In genomic region chr6:22000086-22000485, GRCm38 (mm10) we compare ENCODE assay signal across 21 mouse cellular contexts. TPM values are rescaled to one million over a fixed set of nuclear protein-coding genes. Genes with fewer than 3 reads are reported as not detected.
DNase-seq lines count a peak whose midpoint lies in the region; ATAC-seq lines count a peak whose summit lies in the region.
"Had no signal": no experiment of that assay in that cellular context is flagged by ENCODE, and none has a peak within 500 bp of the region (broad histone marks: within the 10 kb centered on the region; RNA-seq: fewer than 3 reads in every experiment).

No protein-coding gene starts in this region.

- H3K9me3 ChIP-seq in kidney, embryonic 14.5 days (ENCODE audit: control insufficient read depth, low read length), result no peaks in the 10 kb centered on the region
- H3K9me3 ChIP-seq in midbrain, embryonic 11.5 days (ENCODE audit: control insufficient read depth, low read length), result no peaks in the 10 kb centered on the region
- H3K9me3 ChIP-seq in midbrain, embryonic 13.5 days, result no peaks in the 10 kb centered on the region
- H3K9me3 ChIP-seq in limb, embryonic 10.5 days (replicated peaks), result no peaks in the 10 kb centered on the region
- H3K9me3 ChIP-seq: embryonic facial prominence, embryonic 15.5 days; forebrain, embryonic 10.5 days; G1E; hindbrain, embryonic 10.5 days; neural tube, embryonic 15.5 days had no signal

- H3K4me1 ChIP-seq in kidney, embryonic 14.5 days (ENCODE audit: control insufficient read depth, insufficient read depth, low read length), result peaks cover 61% of the 10 kb centered on the region
- H3K4me1 ChIP-seq in midbrain, embryonic 11.5 days (ENCODE audit: control insufficient read depth, insufficient read depth, low read length), result no peaks in the 10 kb centered on the region; the same call in 1 of the 2 replicates
- peaks cover 7% of the 10 kb centered on the region; the same call in 1 of the 2 replicates for H3K4me1 ChIP-seq in midbrain, embryonic 13.5 days (replicated peaks)
- H3K4me1 ChIP-seq in limb, embryonic 10.5 days, result peaks cover 85% of the 10 kb centered on the region

- no peak overlapping the region for H3K9ac ChIP-seq in kidney, embryonic 14.5 days (ENCODE audit: low read depth, low read length)
- H3K9ac ChIP-seq in midbrain, embryonic 11.5 days (ENCODE audit: low read length), result no peak overlapping the region
- no peak overlapping the region for H3K9ac ChIP-seq in midbrain, embryonic 13.5 days (replicated peaks)
- H3K9ac ChIP-seq: embryonic facial prominence, embryonic 15.5 days; neural tube, embryonic 15.5 days had no signal

- peak overlapping the region; percentile 24 for H3K4me2 ChIP-seq in kidney, embryonic 14.5 days (replicated peaks; ENCODE audit: low read depth, low read length)
- no peak overlapping the region for H3K4me2 ChIP-seq in midbrain, embryonic 11.5 days
- no peak overlapping the region for H3K4me2 ChIP-seq in midbrain, embryonic 13.5 days (replicated peaks)
- H3K4me2 ChIP-seq: embryonic facial prominence, embryonic 15.5 days; neural tube, embryonic 15.5 days had no signal

- H3K27ac ChIP-seq in kidney, embryonic 14.5 days (ENCODE audit: low read depth, low read length), result peak overlapping the region; percentile 88
- no peak overlapping the region for H3K27ac ChIP-seq in midbrain, embryonic 11.5 days (ENCODE audit: low read depth, low read length)
- no peak overlapping the region for H3K27ac ChIP-seq in midbrain, embryonic 13.5 days
- H3K27ac ChIP-seq in limb, embryonic 10.5 days, result peak overlapping the region; percentile 81; the same call in 1 of the 2 replicates
- H3K27ac ChIP-seq: embryonic facial prominence, embryonic 15.5 days; forebrain, embryonic 10.5 days; hindbrain, embryonic 10.5 days; macrophage; neural tube, embryonic 15.5 days had no signal

- no peak overlapping the region for H3K4me3 ChIP-seq in kidney, embryonic 14.5 days (ENCODE audit: low read length)
- H3K4me3 ChIP-seq in midbrain, embryonic 11.5 days (ENCODE audit: low read depth, low read length), result no peak overlapping the region
- H3K4me3 ChIP-seq in midbrain, embryonic 13.5 days (replicated peaks), result no peak overlapping the region
- H3K4me3 ChIP-seq in limb, embryonic 10.5 days, result no peak overlapping the region
- H3K4me3 ChIP-seq: embryonic facial prominence, embryonic 15.5 days; forebrain, embryonic 10.5 days; hindbrain, embryonic 10.5 days; myocyte; neural tube, embryonic 15.5 days had no signal

- no peak for DNase-seq in kidney, postnatal 10 days
- DNase-seq in midbrain, embryonic 11.5 days (ENCODE audit: low spot score, missing footprints), result peak; percentile 6
- no peak for DNase-seq in limb, embryonic 10.5 days (ENCODE audit: low spot score)
- DNase-seq in thymus, postnatal 0 days (ENCODE audit: low spot score), result no peak
- no peak for DNase-seq in adrenal gland, postnatal 10 days
- DNase-seq: cerebellum, postnatal 10 days; gastrocnemius, postnatal 10 days; kidney, postnatal 25 days; lung, adult 2 months; midbrain, embryonic 14.5 days; thymus, postnatal 36 days had no signal

- H3K36me3 ChIP-seq in kidney, embryonic 14.5 days (ENCODE audit: control insufficient read depth, insufficient read depth, low read length), result peaks cover 3% of the 10 kb centered on the region; the same call in 1 of the 2 replicates
- H3K36me3 ChIP-seq in midbrain, embryonic 11.5 days (ENCODE audit: control insufficient read depth, insufficient read depth, low read length), result no peaks in the 10 kb centered on the region
- H3K36me3 ChIP-seq in midbrain, embryonic 13.5 days, result no peaks in the 10 kb centered on the region
- H3K36me3 ChIP-seq in limb, embryonic 10.5 days, result peaks cover 39% of the 10 kb centered on the region
- H3K36me3 ChIP-seq: embryonic facial prominence, embryonic 15.5 days; forebrain, embryonic 10.5 days; G1E; hindbrain, embryonic 10.5 days; neural tube, embryonic 15.5 days had no signal

- no peaks in the 10 kb centered on the region for H3K27me3 ChIP-seq in kidney, embryonic 14.5 days (ENCODE audit: control insufficient read depth, insufficient read depth, low read length)
- H3K27me3 ChIP-seq in midbrain, embryonic 11.5 days (ENCODE audit: control insufficient read depth, insufficient read depth, low read length), result no peaks in the 10 kb centered on the region
- H3K27me3 ChIP-seq in midbrain, embryonic 13.5 days, result 0 out of 2 replicates have a peak, but pooled peaks cover 7% of the 10 kb centered on the region
- H3K27me3 ChIP-seq in limb, embryonic 10.5 days (ENCODE audit: low read depth, poor library complexity, severe bottlenecking), result no peaks in the 10 kb centered on the region
- H3K27me3 ChIP-seq: embryonic facial prominence, embryonic 15.5 days; neural tube, embryonic 15.5 days had no signal

- ATAC-seq in kidney, embryonic 14.5 days (ENCODE audit: low FRiP score, low TSS enrichment), result peak; percentile 87
- ATAC-seq in midbrain, embryonic 11.5 days (ENCODE audit: low FRiP score), result no peak
- no peak for ATAC-seq in midbrain, embryonic 13.5 days
- ATAC-seq: CD4-positive, CD25-positive, alpha-beta regulatory T cell, adult 4 months had no signal

- 7% methylated on average over 6 of the region's 6 CpGs for WGBS in kidney, embryonic 14.5 days
- 57% methylated on average over 6 of the region's 6 CpGs for WGBS in midbrain, embryonic 11.5 days
- 54% methylated on average over 6 of the region's 6 CpGs for WGBS in midbrain, embryonic 13.5 days
- 44% methylated on average over 6 of the region's 6 CpGs for WGBS in limb, embryonic 10.5 days

RNA-seq across cellular contexts. Expression of gene Cped1, which starts 14.4 kb away (rescaled TPM):
- 59.7 and 67.9 TPM in 2 replicates for polyA plus RNA-seq in kidney, embryonic 14.5 days (2014; fragmentation: Nextera tagmentation; extraction: Ambion mirVana)
- polyA plus RNA-seq in midbrain, embryonic 11.5 days (2014; fragmentation: Nextera tagmentation; extraction: Ambion mirVana), result 9.6 and 12.9 TPM in 2 replicates
- 2.8 and 3.2 TPM in 2 replicates for polyA plus RNA-seq in midbrain, embryonic 13.5 days (2015; fragmentation: Nextera tagmentation; extraction: Ambion mirVana)
- polyA plus RNA-seq in limb, embryonic 10.5 days (2016; fragmentation: Nextera tagmentation; extraction: Ambion mirVana), result 58.8 and 63.8 TPM in 2 replicates
- 0.72 and 0.95 TPM in 2 replicates for polyA plus RNA-seq in thymus, postnatal 0 days (2015; fragmentation: Nextera tagmentation; extraction: Ambion mirVana)
- 10 to 100 TPM; 25.6 to 27.2 TPM for total RNA-seq in adrenal gland, postnatal 10 days (2021)
- polyA plus RNA-seq: G1E had no signal

RNA-seq across cellular contexts. Expression of gene Ing3, which starts 50.7 kb away (rescaled TPM):
- 57.9 and 63.6 TPM in 2 replicates for polyA plus RNA-seq in kidney, embryonic 14.5 days (2014; fragmentation: Nextera tagmentation; extraction: Ambion mirVana)
- 44.6 and 45.3 TPM in 2 replicates for polyA plus RNA-seq in midbrain, embryonic 11.5 days (2014; fragmentation: Nextera tagmentation; extraction: Ambion mirVana)
- 46.2 and 63.1 TPM in 2 replicates for polyA plus RNA-seq in midbrain, embryonic 13.5 days (2015; fragmentation: Nextera tagmentation; extraction: Ambion mirVana)
- polyA plus RNA-seq in limb, embryonic 10.5 days (2016; fragmentation: Nextera tagmentation; extraction: Ambion mirVana), result 52.2 and 57.8 TPM in 2 replicates
- 76.4 and 81.0 TPM in 2 replicates for polyA plus RNA-seq in thymus, postnatal 0 days (2015; fragmentation: Nextera tagmentation; extraction: Ambion mirVana)
- 10 to 100 TPM; 26.1 to 27.6 TPM for total RNA-seq in adrenal gland, postnatal 10 days (2021)

Comparison
In these comparisons a context has a peak if more than half of its experiments do, and no peak if none do; other contexts are left out.
1. H3K27ac ChIP-seq: peak in kidney, embryonic 14.5 days (single experiment) and limb, embryonic 10.5 days (single experiment); none in midbrain, embryonic 11.5 days (single experiment) and midbrain, embryonic 13.5 days (single experiment).